Mouse (Mus musculus) embryonic fibroblast, embryonic 13.5 days (primary cell): ENCODE results near the gene Olfr952.

Experiments
- CTCF ChIP-seq: IDR thresholded peaks from 2 replicates; pipeline ENCODE4 v1.5.1; 2011; ENCODE audit warnings: mild to moderate bottlenecking, control low read depth, low read length, moderate library complexity, borderline replicate concordance; ENCODE audit not compliant: insufficient read depth
- POLR2A ChIP-seq: IDR thresholded peaks from 2 replicates; pipeline ENCODE4 v1.6.1; 2011; ENCODE audit warnings: low read depth, mild to moderate bottlenecking, control low read depth, low read length, moderate library complexity

- no peak for TF ChIP-seq CTCF
- no peak for TF ChIP-seq POLR2A
Measured at GRCm38 (mm10) chr9:39427048-39427447, at the start of gene Olfr952.
